Mouse (Mus musculus) ES-Bruce4 (cell line): ENCODE measurements around the gene Prr5.

ENCODE experiments used
- CTCF ChIP-seq: IDR thresholded peaks from one replicate; pipeline ENCODE4 v1.8.1; 2011; ENCODE audit warnings: low read depth, low read length
- EP300 ChIP-seq: IDR thresholded peaks from 2 replicates; pipeline ENCODE4 v1.6.1; 2011; ENCODE audit warnings: low read depth, low read length; ENCODE audit not compliant: insufficient read depth
- POLR2A ChIP-seq: IDR thresholded peaks from one replicate; pipeline ENCODE4 v1.8.1; 2011; ENCODE audit warnings: low read length; ENCODE audit not compliant: insufficient read depth

DNA sequence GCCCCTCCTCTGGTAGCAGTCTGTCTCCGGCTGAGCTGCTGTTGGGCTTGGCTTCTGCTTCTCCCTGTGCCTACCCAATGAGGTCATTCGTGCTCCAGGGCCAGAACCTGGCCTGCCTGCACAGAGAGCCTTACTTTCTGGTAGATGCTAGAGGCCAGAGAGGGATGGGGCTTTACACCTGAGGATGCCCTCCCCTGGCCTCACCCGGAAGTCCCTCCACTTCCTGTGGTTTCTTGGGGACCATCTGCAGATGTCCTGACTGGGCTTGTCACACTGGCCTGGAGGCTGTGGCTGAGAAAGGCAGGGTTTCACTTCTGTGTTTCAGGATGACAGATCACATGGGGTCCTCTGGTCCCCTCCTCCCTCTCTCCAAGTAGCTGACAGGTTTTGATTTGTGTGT lies 16.0 kb downstream of the Prr5 start:
- TF ChIP-seq CTCF (no peak), POLR2A (no peak), EP300 (no peak)
